Mouse (Mus musculus) ES-E14 (cell line): ENCODE data around the gene Trnt1.

Experiments
- CHD2 ChIP-seq: IDR thresholded peaks from 2 replicates; pipeline ENCODE4 v1.6.1; 2014; ENCODE audit warnings: mild to moderate bottlenecking, low read depth, low read length, inconsistent platforms
- HCFC1 ChIP-seq: IDR thresholded peaks from 2 replicates; pipeline ENCODE4 v1.6.1; 2012; ENCODE audit warnings: low read length, inconsistent platforms, borderline replicate concordance; ENCODE audit not compliant: insufficient read depth
- ZC3H11A ChIP-seq: IDR thresholded peaks from 2 replicates; pipeline ENCODE4 v1.6.1; 2012; ENCODE audit warnings: low read depth, mild to moderate bottlenecking, inconsistent platforms, low read length, borderline replicate concordance

DNA sequence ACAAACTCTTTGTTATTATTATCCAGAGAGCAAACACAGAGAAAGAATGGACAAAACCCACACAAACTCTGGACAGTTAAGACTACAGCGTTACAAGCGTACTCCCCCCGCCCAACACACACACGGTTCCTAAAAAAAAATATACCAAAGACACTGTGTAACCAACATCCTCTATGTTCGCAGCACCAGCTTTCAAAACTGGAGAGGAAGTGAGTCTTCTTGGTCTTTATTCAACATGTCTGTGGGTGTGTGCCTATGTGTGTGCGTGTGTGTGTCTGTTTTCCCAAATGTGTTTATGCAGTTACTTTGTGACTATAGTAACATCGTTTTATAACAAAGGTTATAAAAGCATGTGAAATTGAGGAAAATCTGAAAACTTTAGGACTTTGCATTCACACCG, 22.5 kb downstream of the Trnt1 start:
- TF ChIP-seq CHD2 (no peak), ZC3H11A (no peak), HCFC1 (no peak)
